Mouse (Mus musculus) right cerebral cortex, postnatal 14 days (tissue): ENCODE results near the gene Pam.

Source experiments
- DNase-seq: peaks from one replicate; pipeline ENCODE4 v3.0.0; 2022

Pam gene

GRCm38 (mm10) chr1:97753216-97753615 lies 342.2 kb downstream of the Pam start:
- no peak for DNase-seq

DNA sequence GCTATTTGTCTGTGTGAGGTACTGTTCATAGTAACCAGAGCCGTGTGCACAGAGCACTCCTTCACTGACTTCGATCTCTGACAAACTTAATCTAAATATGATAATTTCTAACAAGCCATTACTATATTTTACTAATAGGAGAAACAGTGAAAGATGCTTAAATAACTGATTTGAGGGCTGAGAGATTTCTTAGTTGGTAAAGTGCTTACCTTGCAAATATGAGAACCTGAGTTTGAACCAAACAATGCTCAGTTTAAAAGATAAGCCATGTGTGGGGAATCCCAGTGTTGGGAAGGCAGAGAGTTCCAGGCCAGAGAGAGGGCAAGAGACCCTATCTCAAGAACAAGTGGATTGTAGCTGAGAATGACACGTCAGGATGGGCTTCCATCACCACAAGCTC lies 347.3 kb downstream of the Pam start:
- no peak for DNase-seq

DNA sequence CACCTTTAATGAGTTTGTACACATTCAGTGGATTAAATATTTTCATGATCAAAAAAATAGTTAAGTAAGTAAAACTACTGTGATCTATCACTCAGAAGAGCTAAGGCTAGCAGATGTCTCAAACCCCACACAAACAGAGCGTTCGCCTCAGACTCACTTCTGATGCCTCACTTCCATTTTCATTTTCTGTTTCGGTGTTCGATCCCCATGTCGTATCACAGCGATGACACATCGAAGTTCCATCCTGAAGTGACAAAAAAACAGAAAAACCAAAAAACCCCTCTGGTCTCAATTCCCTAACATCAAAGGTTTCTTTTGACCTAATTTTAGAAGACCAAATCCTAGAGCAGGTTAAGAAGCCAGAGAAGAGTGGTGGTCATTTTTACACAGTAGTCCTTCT lies 349.2 kb downstream of the Pam start:
- DNase-seq: no peak

- no peak for DNase-seq
These were observed 349.7 kb downstream of the Pam start for GRCm38 (mm10) chr1:97745712-97746111.
